In the genomic region with DNA sequence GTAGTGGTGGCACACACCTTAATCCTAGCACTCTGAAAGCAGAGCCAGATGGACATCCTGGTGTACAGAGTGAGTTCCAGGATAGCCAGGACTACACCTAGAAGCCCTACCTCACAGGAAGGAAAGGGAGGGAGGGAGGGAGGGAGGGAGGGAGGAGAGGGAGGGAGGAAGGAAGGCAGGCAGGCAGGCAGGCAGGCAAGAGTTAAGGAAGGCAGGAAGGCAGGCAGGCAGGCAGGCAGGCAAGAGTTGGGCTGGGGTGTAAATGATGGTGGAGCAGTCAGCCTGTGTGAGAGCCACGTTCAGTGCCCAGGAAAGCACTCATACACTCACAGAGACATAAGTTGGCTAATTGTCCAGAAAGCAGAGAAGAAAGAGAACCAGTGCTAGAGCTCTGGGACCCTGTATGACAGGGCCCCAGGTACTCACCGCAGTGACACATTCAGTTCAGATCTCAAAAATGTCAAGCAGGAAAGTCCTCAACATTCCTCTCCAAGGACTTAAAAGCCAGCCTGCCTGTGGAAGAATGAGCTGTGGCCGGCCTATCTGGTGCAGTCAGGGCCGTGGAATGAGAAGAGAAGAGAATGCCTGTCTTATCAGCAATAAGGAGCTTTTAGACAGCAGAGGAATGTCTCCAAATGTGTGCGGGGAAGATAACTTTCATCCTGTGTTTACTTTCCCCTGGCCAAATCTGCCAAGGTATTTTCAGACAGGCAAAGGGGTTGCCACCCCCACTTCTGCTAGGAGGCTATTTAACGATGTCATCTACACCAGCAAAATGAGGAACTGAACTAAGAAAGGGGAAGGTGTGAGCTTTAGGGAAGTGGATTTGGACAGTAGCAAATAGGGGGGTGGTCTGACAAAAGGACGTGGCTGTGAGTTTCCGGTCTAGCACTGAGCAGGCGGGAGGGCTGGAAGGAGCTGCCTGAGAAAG, we compare ENCODE assay signal across 9 mouse cellular contexts. TPM values are rescaled to one million over a fixed set of nuclear protein-coding genes. Genes with fewer than 3 reads are reported as not detected.
DNase-seq lines count a peak whose midpoint lies in the region; ATAC-seq lines count a peak whose summit lies in the region.
"Had no signal": no experiment of that assay in that cellular context is flagged by ENCODE, and none has a peak within 500 bp of the region (broad histone marks: within the 10 kb centered on the region; RNA-seq: fewer than 3 reads in every experiment).

No protein-coding gene starts in this region.

- H3K36me3 ChIP-seq in forebrain, embryonic 10.5 days (replicated peaks): peaks cover 77% of the 10 kb centered on the region
- peaks cover 52% of the 10 kb centered on the region for H3K36me3 ChIP-seq in forebrain, embryonic 13.5 days (ENCODE audit: poor library complexity, severe bottlenecking)
- peaks cover 40% of the 10 kb centered on the region for H3K36me3 ChIP-seq in heart, embryonic 14.5 days (ENCODE audit: control insufficient read depth, insufficient read depth, low read length)

- DNase-seq in forebrain, embryonic 10.5 days (ENCODE audit: extremely low spot score, low spot score): no peak
- DNase-seq in A20 (ENCODE audit: low read depth, low spot score): peak; percentile 88
- peak; percentile 61 to 75 for DNase-seq in lung, postnatal 4 days
- no peak for DNase-seq in ovary, postnatal 36 days (ENCODE audit: low spot score)
- DNase-seq in testis, postnatal 10 days (ENCODE audit: low spot score): no peak
- DNase-seq in layer of hippocampus, adult 18-20 months (ENCODE audit: low spot score in 2 of 2): no peak
- DNase-seq: cerebellum, postnatal 14 days had no signal

- no peaks in the 10 kb centered on the region for H3K4me1 ChIP-seq in forebrain, embryonic 10.5 days
- H3K4me1 ChIP-seq in forebrain, embryonic 13.5 days: no peaks in the 10 kb centered on the region
- peaks cover 15 to 22% of the 10 kb centered on the region in 2 experiments for H3K4me1 ChIP-seq in heart, embryonic 14.5 days (ENCODE audit: control insufficient read depth in 2 of 2, insufficient read depth in 2 of 2, low read length in 2 of 2)

- no peak overlapping the region for H3K4me3 ChIP-seq in forebrain, embryonic 10.5 days
- H3K4me3 ChIP-seq in forebrain, embryonic 13.5 days: no peak overlapping the region
- H3K4me3 ChIP-seq in heart, embryonic 14.5 days (ENCODE audit: control insufficient read depth in 1 of 2, insufficient read depth in 1 of 2, low read depth in 1 of 2, low read length in 2 of 2): no peak overlapping the region

- ATAC-seq in forebrain, embryonic 13.5 days: no peak
- peak; percentile 34; the same call in 1 of the 2 replicates for ATAC-seq in heart, embryonic 14.5 days (ENCODE audit: insufficient number of reproducible peaks, insufficient read depth, low FRiP score, low read depth)

- H3K27me3 ChIP-seq in forebrain, embryonic 10.5 days (ENCODE audit: poor library complexity, severe bottlenecking): no peaks in the 10 kb centered on the region
- no peaks in the 10 kb centered on the region for H3K27me3 ChIP-seq in forebrain, embryonic 13.5 days
- no peaks in the 10 kb centered on the region for H3K27me3 ChIP-seq in heart, embryonic 14.5 days (ENCODE audit: control insufficient read depth, insufficient read depth, low read length)

- peak overlapping the region; percentile 68 for H3K27ac ChIP-seq in forebrain, embryonic 10.5 days
- no peak overlapping the region for H3K27ac ChIP-seq in forebrain, embryonic 13.5 days
- peak overlapping the region; percentile 79 to 87 for H3K27ac ChIP-seq in heart, embryonic 14.5 days (replicated peaks in 1 of 2; ENCODE audit: control insufficient read depth in 1 of 2, insufficient read depth in 1 of 2, low read depth in 2 of 2, low read length in 2 of 2)

- WGBS in forebrain, embryonic 10.5 days: 80% methylated on average over 9 of the region's 9 CpGs
- WGBS in forebrain, embryonic 13.5 days: 76% methylated on average over 9 of the region's 9 CpGs
- 3% methylated on average over 9 of the region's 9 CpGs for WGBS in heart, embryonic 14.5 days

- H3K9ac ChIP-seq in forebrain, embryonic 13.5 days: no peak overlapping the region
- peak overlapping the region; percentile 48 for H3K9ac ChIP-seq in heart, embryonic 14.5 days (ENCODE audit: low read length)

- H3K9me3 ChIP-seq in forebrain, embryonic 10.5 days: no peaks in the 10 kb centered on the region
- no peaks in the 10 kb centered on the region for H3K9me3 ChIP-seq in forebrain, embryonic 13.5 days (replicated peaks)
- H3K9me3 ChIP-seq in heart, embryonic 14.5 days (ENCODE audit: control insufficient read depth, low read length): no peaks in the 10 kb centered on the region

- no peak overlapping the region for H3K4me2 ChIP-seq in forebrain, embryonic 13.5 days
- H3K4me2 ChIP-seq in heart, embryonic 14.5 days (ENCODE audit: low read length): peak overlapping the region; percentile 2

RNA-seq across cellular contexts. Expression of a gene that starts 6.1 kb away (rescaled TPM):
- 2.6 and 3.1 TPM in 2 replicates for polyA plus RNA-seq in forebrain, embryonic 10.5 days (2016; fragmentation: Nextera tagmentation; extraction: Ambion mirVana)
- 4.5 and 5.3 TPM in 2 replicates for polyA plus RNA-seq in forebrain, embryonic 13.5 days (2015; fragmentation: Nextera tagmentation; extraction: Ambion mirVana)
- polyA plus RNA-seq in heart, embryonic 14.5 days (2014; fragmentation: Nextera tagmentation; extraction: Ambion mirVana): 4.2 and 5.3 TPM in 2 replicates
- 10 to 100 TPM; 57.9 to 61.0 TPM for total RNA-seq in layer of hippocampus, adult 18-20 months (2021)

RNA-seq across cellular contexts. Expression of a gene that starts 50.9 kb away (rescaled TPM):
- polyA plus RNA-seq in forebrain, embryonic 10.5 days (2016; fragmentation: Nextera tagmentation; extraction: Ambion mirVana): 18.6 and 20.1 TPM in 2 replicates
- 18.4 and 18.5 TPM in 2 replicates for polyA plus RNA-seq in forebrain, embryonic 13.5 days (2015; fragmentation: Nextera tagmentation; extraction: Ambion mirVana)
- polyA plus RNA-seq in heart, embryonic 14.5 days (2014; fragmentation: Nextera tagmentation; extraction: Ambion mirVana): 12.1 and 14.4 TPM in 2 replicates
- 10 to 100 TPM; 14.3 to 16.1 TPM for total RNA-seq in layer of hippocampus, adult 18-20 months (2021)

RNA-seq across cellular contexts. Expression of a gene that starts 51.5 kb away (rescaled TPM):
- 8.0 and 8.4 TPM in 2 replicates for polyA plus RNA-seq in forebrain, embryonic 10.5 days (2016; fragmentation: Nextera tagmentation; extraction: Ambion mirVana)
- 5.5 and 5.6 TPM in 2 replicates for polyA plus RNA-seq in forebrain, embryonic 13.5 days (2015; fragmentation: Nextera tagmentation; extraction: Ambion mirVana)
- 8.0 and 8.8 TPM in 2 replicates for polyA plus RNA-seq in heart, embryonic 14.5 days (2014; fragmentation: Nextera tagmentation; extraction: Ambion mirVana)
- total RNA-seq in layer of hippocampus, adult 18-20 months (2021): 1 to 10 TPM; 6.8 to 7.4 TPM

Comparison
In these comparisons a context has a peak if more than half of its experiments do, and no peak if none do; other contexts are left out.
1. DNase-seq: peak in A20 (single experiment) and lung, postnatal 4 days (2 of 2); none in forebrain, embryonic 10.5 days (single experiment), ovary, postnatal 36 days (single experiment), testis, postnatal 10 days (single experiment) and layer of hippocampus, adult 18-20 months (0 of 2).